Mouse (Mus musculus): Measurements from ENCODE around the gene Ccdc71. TPM values are rescaled to one million over a fixed set of nuclear protein-coding genes. Genes with fewer than 3 reads are reported as not detected.

Ccdc71 gene
- total and polyA plus RNA-seq, 3 experiments: 14.5 to 33.0 (median 16.1) TPM

DNA sequence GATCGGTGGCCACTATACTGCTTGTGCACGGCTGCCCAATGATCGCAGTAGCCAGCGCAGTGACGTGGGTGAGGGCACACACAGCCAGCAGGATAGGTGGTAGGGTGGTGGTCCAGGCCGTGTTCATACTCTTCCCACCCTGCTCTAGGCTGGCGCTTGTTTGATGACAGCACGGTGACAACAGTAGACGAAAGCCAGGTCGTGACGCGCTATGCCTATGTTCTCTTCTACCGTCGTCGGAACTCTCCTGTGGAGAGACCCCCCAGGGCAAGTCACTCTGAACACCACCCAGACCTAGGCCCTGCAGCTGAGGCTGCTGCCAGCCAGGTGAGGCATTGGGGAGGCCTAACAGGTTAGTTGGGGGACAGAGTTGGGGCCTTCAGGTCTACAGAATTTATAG lies 39.6 kb downstream of the Ccdc71 start:
- Histone ChIP-seq H3K36me3 (replicated peaks in 1 of 2; ENCODE audit: control insufficient read depth in 1 of 2, insufficient read depth in 1 of 2, low read length in 1 of 2) (peaks cover 67 to 92% of the 10 kb centered on the region in 2 experiments), H3K4me2 (ENCODE audit: insufficient read depth, low read depth, poor library complexity, severe bottlenecking) (no peak overlapping the region), H3K27ac (ENCODE audit: insufficient read depth, low read depth) (no peak overlapping the region), H3K27me3 (replicated peaks) (no peaks in the 10 kb centered on the region), H3K9ac (ENCODE audit: insufficient read depth, low read depth) (no peak overlapping the region), H3K4me3 (replicated peaks in 1 of 3; ENCODE audit: low read depth in 2 of 3, low read length in 2 of 3, poor library complexity in 1 of 3) (no peak overlapping the region), H3K4me1 (ENCODE audit: control insufficient read depth in 1 of 2, insufficient read depth in 2 of 2) (no peaks in the 10 kb centered on the region), H3K79me2 (replicated peaks; ENCODE audit: control insufficient read depth, extremely low read depth, insufficient read depth, poor library complexity, severe bottlenecking) (no peaks in the 10 kb centered on the region), H3K9me3 (replicated peaks; ENCODE audit: low read length) (no peaks in the 10 kb centered on the region)
- no peak for DNase-seq (ENCODE audit: extremely low read depth)
- no peak for TF ChIP-seq CHD2 (IDR thresholded peaks at IDR 0.05; ENCODE audit: low read length)
- TF ChIP-seq EP300 (IDR thresholded peaks at IDR 0.05; ENCODE audit: low read length): no peak
- TF ChIP-seq ZKSCAN1 (IDR thresholded peaks at IDR 0.05; ENCODE audit: borderline replicate concordance, low read depth, low read length): no peak
- TF ChIP-seq JUN (IDR thresholded peaks at IDR 0.05; ENCODE audit: insufficient read depth, low read depth, low read length): no peak
- no peak for TF ChIP-seq MAFK (IDR thresholded peaks at IDR 0.05; ENCODE audit: insufficient replicate concordance, low read length)
- TF ChIP-seq SMC3 (IDR thresholded peaks at IDR 0.05; ENCODE audit: low read depth, low read length): no peak
- no peak for TF ChIP-seq ZMIZ1 (IDR thresholded peaks at IDR 0.05; ENCODE audit: low read depth, low read length)
- no peak for TF ChIP-seq USF2 (conservative IDR thresholded peaks at IDR 0.05; ENCODE audit: low read depth, low read length)
- no peak for TF ChIP-seq SIN3A (IDR thresholded peaks at IDR 0.05; ENCODE audit: low read length)
- no peak for TF ChIP-seq CTCF (conservative IDR thresholded peaks at IDR 0.05 in 1 of 2, IDR thresholded peaks at IDR 0.05 in 1 of 2; ENCODE audit: low read depth in 2 of 2, low read length in 2 of 2)
- no peak for TF ChIP-seq BHLHE40 (IDR thresholded peaks at IDR 0.05; ENCODE audit: low read depth, low read length)
- TF ChIP-seq ETS1 (conservative IDR thresholded peaks at IDR 0.05; ENCODE audit: low read depth, low read length): no peak
- no peak for TF ChIP-seq MEF2A (IDR thresholded peaks at IDR 0.05; ENCODE audit: borderline replicate concordance, low read depth, low read length)
- no peak for TF ChIP-seq MAZ (IDR thresholded peaks at IDR 0.05; ENCODE audit: low read depth, low read length)
- no peak for TF ChIP-seq MAX (IDR thresholded peaks at IDR 0.05; ENCODE audit: low read length)
- in situ Hi-C loops (cut with MboI; ENCODE audit: low pct_ligation_motif_present, low pct_unique_long_range_greater_than_20kb, low sequenced_read_pairs): no loop called here
- dilution Hi-C loops (cut with MboI; ENCODE audit: extremely low pct_ligation_motif_present, extremely low pct_unique_long_range_greater_than_20kb, low sequenced_read_pairs): no loop called here

GRCm38 (mm10) chr9:108506901-108507300 lies 46.6 kb downstream of the Ccdc71 start:
- in situ Hi-C loops (cut with MboI; ENCODE audit: low pct_ligation_motif_present, low pct_unique_long_range_greater_than_20kb, low sequenced_read_pairs): no loop called here
- Histone ChIP-seq H3K4me1 (ENCODE audit: control insufficient read depth in 1 of 2, insufficient read depth in 2 of 2) (peaks cover 6 to 19% of the 10 kb centered on the region in 2 experiments), H3K27me3 (replicated peaks) (no peaks in the 10 kb centered on the region), H3K27ac (ENCODE audit: insufficient read depth, low read depth) (no peak overlapping the region), H3K4me3 (replicated peaks in 1 of 3; ENCODE audit: low read depth in 2 of 3, low read length in 2 of 3, poor library complexity in 1 of 3) (peak overlapping the region in 2 of 3 experiments; percentile 72 to 96), H3K9ac (ENCODE audit: insufficient read depth, low read depth) (no peak overlapping the region), H3K79me2 (replicated peaks; ENCODE audit: control insufficient read depth, extremely low read depth, insufficient read depth, poor library complexity, severe bottlenecking) (peaks cover 15% of the 10 kb centered on the region), H3K9me3 (replicated peaks; ENCODE audit: low read length) (no peaks in the 10 kb centered on the region), H3K36me3 (replicated peaks in 1 of 2; ENCODE audit: control insufficient read depth in 1 of 2, insufficient read depth in 1 of 2, low read length in 1 of 2) (peaks cover 20 to 56% of the 10 kb centered on the region in 2 experiments), H3K4me2 (ENCODE audit: insufficient read depth, low read depth, poor library complexity, severe bottlenecking) (peak overlapping the region; percentile 84; the same call in 1 of the 2 replicates)
- DNase-seq (ENCODE audit: extremely low read depth): no peak
- TF ChIP-seq EP300 (IDR thresholded peaks at IDR 0.05; ENCODE audit: low read length) (0 out of 2 replicates have a peak, but pooled peaks have one; percentile 21), E2F4 (IDR thresholded peaks at IDR 0.05; ENCODE audit: insufficient replicate concordance, low read depth, low read length) (no peak)
- dilution Hi-C loops (cut with MboI; ENCODE audit: extremely low pct_ligation_motif_present, extremely low pct_unique_long_range_greater_than_20kb, low sequenced_read_pairs): no loop called here
